Mouse (Mus musculus) kidney, postnatal 0 days (tissue): ENCODE measurements around the gene Gm17349. TPM values are rescaled to one million over a fixed set of nuclear protein-coding genes. Genes with fewer than 3 reads are reported as not detected.

Source experiments
- ATAC-seq: fragments of 200-750 bp; cut with Nextera tagmentation; replicated peaks from 2 replicates; pipeline ENCODE4 v1.8.0; 2017; ENCODE audit warnings: low read depth, moderate number of reproducible peaks, moderate TSS enrichment, moderate library complexity; ENCODE audit not compliant: low FRiP score
- DNase-seq: peaks from one replicate; pipeline ENCODE4 v3.0.0-alpha.2; 2016; ENCODE audit warnings: low spot score
- H3K27ac ChIP-seq: fragments of 300-500 bp; sonication (generic); 2 replicates; pipeline ENCODE4 v1.5.1; 2014; ENCODE audit warnings: mild to moderate bottlenecking
- H3K27me3 ChIP-seq: fragments of 300-500 bp; sonication (generic); 2 replicates; pipeline ENCODE4 v1.6.1; 2014; ENCODE audit warnings: low read length, mixed read lengths; ENCODE audit not compliant: insufficient read depth
- H3K36me3 ChIP-seq: fragments of 300-500 bp; sonication (generic); 2 replicates; pipeline ENCODE4 v1.6.1; 2014; ENCODE audit warnings: low read length, mixed read lengths; ENCODE audit not compliant: insufficient read depth
- H3K4me1 ChIP-seq: fragments of 300-500 bp; sonication (generic); replicated peaks from 2 replicates; pipeline ENCODE4 v1.6.1; 2014; ENCODE audit warnings: antibody characterized with exemption, low read length, mixed read lengths; ENCODE audit not compliant: insufficient read depth
- H3K4me2 ChIP-seq: fragments of 300-500 bp; sonication (generic); 2 replicates; pipeline ENCODE4 v1.6.1; 2014; ENCODE audit warnings: mild to moderate bottlenecking, low read length, moderate library complexity, mixed read lengths
- H3K4me3 ChIP-seq: fragments of 300-500 bp; sonication (generic); replicated peaks from 2 replicates; pipeline ENCODE4 v1.5.1; 2014; ENCODE audit warnings: low read depth, low read length
- H3K9ac ChIP-seq: fragments of 300-500 bp; sonication (generic); 2 replicates; pipeline ENCODE4 v1.6.1; 2014; ENCODE audit warnings: low read depth, low read length
- H3K9me3 ChIP-seq: fragments of 300-500 bp; sonication (generic); replicated peaks from 2 replicates; pipeline ENCODE4 v1.6.1; 2016; ENCODE audit warnings: low read length, inconsistent platforms, mixed read lengths
- CTCF ChIP-seq: IDR thresholded peaks from 2 replicates; pipeline ENCODE4 v1.5.1; 2016; ENCODE audit warnings: antibody characterized with exemption, low read depth, mild to moderate bottlenecking, moderate library complexity
- WGBS: fragments of 180-500 bp; shearing (Covaris S2); extraction: QIAGEN DNeasy Blood & Tissue Kit; methylation state at CpG from one replicate; pipeline ENCODE4 v1.1.7; 2014; 5-methylcytosine and 5-hydroxymethylcytosine counted together
- polyA plus RNA-seq: library from polyadenylated mRNA; unstranded; fragments of >200 nt; fragmentation: Nextera tagmentation; extraction: Ambion mirVana; gene quantifications from 2 replicates; pipeline ENCODE4 v1.2.1, GENCODE M21; 2015

The Gm17349 gene
- polyA plus RNA-seq, 1 experiment from 2014 or later = not detected

- Histone ChIP-seq H3K36me3 (no peaks in the 10 kb centered on the region), H3K9me3 (no peaks in the 10 kb centered on the region), H3K27me3 (peaks cover 34% of the 10 kb centered on the region; the same call in 1 of the 2 replicates), H3K4me2 (no peak overlapping the region), H3K4me1 (peaks cover 16% of the 10 kb centered on the region; the same call in 1 of the 2 replicates), H3K4me3 (no peak overlapping the region), H3K9ac (no peak overlapping the region), H3K27ac (no peak overlapping the region)
- TF ChIP-seq CTCF = no peak
- DNase-seq = no peak
- no peak for ATAC-seq
- WGBS = 95% methylated on average over 2 of the region's 2 CpGs
Observed at GRCm38 (mm10) chr15:99667544-99667943, 37.7 kb downstream of the Gm17349 start.

- Histone ChIP-seq H3K27me3 (peaks cover 11% of the 10 kb centered on the region; the same call in 1 of the 2 replicates), H3K4me2 (peak overlapping the region; percentile 63), H3K4me1 (peaks cover 13% of the 10 kb centered on the region; the same call in 1 of the 2 replicates), H3K36me3 (no peaks in the 10 kb centered on the region), H3K9me3 (no peaks in the 10 kb centered on the region), H3K4me3 (peak overlapping the region; percentile 40), H3K9ac (peak overlapping the region; percentile 31; the same call in 1 of the 2 replicates), H3K27ac (no peak overlapping the region)
- WGBS = 1% methylated on average over 51 of the region's 52 CpGs
- peak; percentile 69 for DNase-seq
- ATAC-seq = peak; percentile 34; the same call in 1 of the 2 replicates
- TF ChIP-seq CTCF = no peak
Observed at GRCm38 (mm10) chr15:99664600-99665451, 40.5 kb downstream of the Gm17349 start.

- ATAC-seq = no peak
- Histone ChIP-seq H3K9ac (peak overlapping the region; percentile 31; the same call in 1 of the 2 replicates), H3K4me2 (peak overlapping the region; percentile 63), H3K9me3 (no peaks in the 10 kb centered on the region), H3K27me3 (peaks cover 11% of the 10 kb centered on the region; the same call in 1 of the 2 replicates), H3K36me3 (no peaks in the 10 kb centered on the region), H3K4me3 (peak overlapping the region; percentile 40), H3K27ac (no peak overlapping the region), H3K4me1 (peaks cover 13% of the 10 kb centered on the region; the same call in 1 of the 2 replicates)
- TF ChIP-seq CTCF = no peak
- no peak for DNase-seq
- WGBS = 2% methylated on average over 17 of the region's 17 CpGs
Observed at GRCm38 (mm10) chr15:99663964-99664599, 41.2 kb downstream of the Gm17349 start.

- Histone ChIP-seq H3K36me3 (no peaks in the 10 kb centered on the region), H3K4me3 (no peak overlapping the region), H3K9me3 (no peaks in the 10 kb centered on the region), H3K27ac (no peak overlapping the region), H3K9ac (no peak overlapping the region), H3K4me2 (no peak overlapping the region), H3K4me1 (peaks cover 13% of the 10 kb centered on the region; the same call in 1 of the 2 replicates), H3K27me3 (peaks cover 11% of the 10 kb centered on the region; the same call in 1 of the 2 replicates)
- no peak for TF ChIP-seq CTCF
- 71% methylated on average over 7 of the region's 7 CpGs for WGBS
- ATAC-seq = no peak
- no peak for DNase-seq
Observed at GRCm38 (mm10) chr15:99662371-99662770, 42.9 kb downstream of the Gm17349 start.

GRCm38 (mm10) chr15:99661121-99661830 is 44.0 kb downstream of the Gm17349 start:
- H3K4me2 ChIP-seq = no peak overlapping the region
- no peak overlapping the region for H3K9ac ChIP-seq
- H3K27me3 ChIP-seq = 0 out of 2 replicates have a peak, but pooled peaks cover 5% of the 10 kb centered on the region
- peaks cover 13% of the 10 kb centered on the region; the same call in 1 of the 2 replicates for H3K4me1 ChIP-seq
- H3K27ac ChIP-seq = no peak overlapping the region
- TF ChIP-seq CTCF = no peak
- no peak overlapping the region for H3K4me3 ChIP-seq
- no peaks in the 10 kb centered on the region for H3K36me3 ChIP-seq
- 93% methylated on average over 15 of the region's 15 CpGs for WGBS
- H3K9me3 ChIP-seq = no peaks in the 10 kb centered on the region
- DNase-seq = no peak
- no peak for ATAC-seq

- Histone ChIP-seq H3K4me1 (peaks cover 2% of the 10 kb centered on the region; the same call in 1 of the 2 replicates), H3K9ac (no peak overlapping the region), H3K9me3 (no peaks in the 10 kb centered on the region), H3K4me3 (no peak overlapping the region), H3K27me3 (0 out of 2 replicates have a peak, but pooled peaks cover 4% of the 10 kb centered on the region), H3K4me2 (no peak overlapping the region), H3K36me3 (no peaks in the 10 kb centered on the region), H3K27ac (no peak overlapping the region)
- DNase-seq (no peak), ATAC-seq (no peak)
- WGBS = 52% methylated on average over 2 of the region's 2 CpGs
- no peak for TF ChIP-seq CTCF
Observed at GRCm38 (mm10) chr15:99658437-99658836, 46.9 kb downstream of the Gm17349 start.
